Mouse (Mus musculus) telencephalon, adult 2 months (tissue): ENCODE measurements around the gene Sfta2.
A peak's percentile ranks its signal among the peaks of the same experiment; 100 is the strongest.

Experiments
- DNase-seq: peaks from one replicate; pipeline ENCODE4 v3.0.0-alpha.2; 2011; ENCODE audit warnings: low read depth, low spot score

Sfta2 gene

DNA sequence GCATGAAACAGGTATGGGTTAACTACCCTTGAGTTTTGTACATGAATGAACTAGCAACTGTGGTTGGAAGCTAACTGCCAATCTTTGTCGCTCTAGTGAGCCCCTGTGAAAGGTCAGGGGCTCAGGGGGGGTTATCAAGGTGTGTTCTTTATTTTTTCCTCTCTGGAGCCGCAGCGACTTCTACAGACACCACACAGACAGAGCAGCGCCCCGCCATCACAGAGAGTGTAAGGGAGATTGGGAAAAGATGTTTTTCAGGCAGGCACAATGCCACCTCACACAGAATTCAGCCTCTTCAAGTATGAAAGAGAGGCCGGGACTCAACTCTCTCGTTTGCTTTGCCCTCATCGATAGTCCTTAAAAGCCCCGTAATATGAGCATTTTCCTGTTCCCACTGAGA is 9.2 kb upstream of the Sfta2 start:
- no peak for DNase-seq

- no peak for DNase-seq
Measured at GRCm38 (mm10) chr17:35593786-35594185, 7.6 kb upstream of the Sfta2 start.

GRCm38 (mm10) chr17:35594456-35594855 is 6.9 kb upstream of the Sfta2 start:
- no peak for DNase-seq

DNA sequence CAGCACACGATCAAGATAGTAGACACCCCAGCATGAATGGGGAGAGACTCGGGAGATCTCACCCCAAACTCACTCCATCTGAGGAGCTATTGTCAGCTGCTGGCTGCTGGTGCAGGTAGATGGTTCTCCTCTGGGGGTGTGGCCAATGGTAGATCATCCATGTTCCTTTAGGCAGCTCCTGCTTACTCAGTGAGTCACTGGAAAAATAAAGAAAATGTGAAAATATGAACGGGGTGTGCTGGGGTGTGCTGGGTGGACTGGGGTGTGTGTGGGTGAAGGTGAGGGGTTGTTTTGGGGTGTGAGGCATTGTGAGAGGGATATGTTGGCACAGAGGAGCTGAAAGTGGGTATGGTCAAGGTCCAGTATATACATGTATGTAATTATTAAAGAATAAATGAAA is 4.0 kb upstream of the Sfta2 start:
- DNase-seq: no peak

- DNase-seq: no peak
Measured at GRCm38 (mm10) chr17:35601736-35602354, 496 bp downstream of the Sfta2 start.

GRCm38 (mm10) chr17:35617127-35617526 is 15.8 kb downstream of the Sfta2 start:
- DNase-seq: no peak

GRCm38 (mm10) chr17:35626537-35626936 is 25.2 kb downstream of the Sfta2 start, which contains the start of gene Gm9573:
Gene Gm9573 (minus strand): TSS chr17:35626637.
- DNase-seq: no peak

DNA sequence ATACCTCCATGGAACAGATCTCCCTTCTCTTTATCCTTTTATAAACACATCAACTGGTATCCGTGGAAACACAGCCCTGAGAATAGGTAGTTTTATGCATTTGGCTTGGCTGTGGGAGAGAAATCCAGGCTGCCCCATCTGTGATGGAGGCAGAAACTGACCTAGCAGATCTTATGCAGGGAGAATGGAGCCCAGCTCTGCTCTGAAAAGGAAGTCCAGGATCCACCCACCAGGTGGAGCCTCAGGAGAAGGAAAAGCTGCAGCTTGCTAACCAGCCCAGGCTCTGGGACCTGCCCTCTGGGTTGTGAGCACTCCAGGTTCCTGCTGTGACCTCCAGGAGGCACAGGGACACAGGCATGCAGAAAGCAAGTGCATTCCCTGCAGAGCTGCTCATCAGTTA is 32.6 kb downstream of the Sfta2 start:
- DNase-seq: peak; percentile 85

DNA sequence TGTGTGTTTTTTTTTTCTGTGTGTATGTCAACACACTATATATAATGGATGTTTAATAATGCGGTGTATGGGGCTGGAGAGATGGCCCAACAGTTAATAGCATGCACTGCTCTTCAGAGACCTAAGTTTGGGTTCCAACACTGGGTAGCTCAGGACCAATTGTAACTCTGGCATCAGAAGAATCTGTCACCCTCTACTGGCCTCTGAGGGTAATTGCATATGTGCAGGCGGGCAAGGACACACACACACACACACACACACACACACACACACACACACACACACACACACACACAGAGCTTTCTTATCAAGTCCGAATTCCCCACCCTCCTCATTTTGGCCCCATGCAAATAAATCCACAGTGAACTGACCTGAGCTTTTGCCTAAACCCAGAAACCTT is 33.9 kb downstream of the Sfta2 start:
- no peak for DNase-seq

DNA sequence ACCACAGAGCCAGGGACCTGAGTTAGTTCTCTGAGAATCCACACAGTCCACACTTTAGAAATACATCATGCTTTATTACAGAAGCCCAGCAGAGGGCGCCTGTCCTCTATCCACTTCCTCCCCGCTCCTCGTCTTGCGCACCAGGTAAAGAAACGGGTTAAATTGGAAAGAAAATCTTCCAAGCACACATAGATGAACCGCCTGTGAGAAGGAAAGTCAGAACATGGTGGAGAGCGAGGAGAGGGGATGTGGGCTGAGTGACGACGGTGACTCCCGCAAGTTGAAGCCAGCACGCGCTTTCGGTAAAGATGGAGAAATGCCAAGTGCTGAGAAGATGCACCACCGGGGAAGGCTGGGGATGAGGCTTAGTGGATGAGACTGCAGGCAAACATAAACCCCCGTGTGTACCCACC is 34.4 kb downstream of the Sfta2 start:
- DNase-seq: peak; percentile 78

GRCm38 (mm10) chr17:35636363-35636762 is 35.0 kb downstream of the Sfta2 start:
- DNase-seq: no peak

DNA sequence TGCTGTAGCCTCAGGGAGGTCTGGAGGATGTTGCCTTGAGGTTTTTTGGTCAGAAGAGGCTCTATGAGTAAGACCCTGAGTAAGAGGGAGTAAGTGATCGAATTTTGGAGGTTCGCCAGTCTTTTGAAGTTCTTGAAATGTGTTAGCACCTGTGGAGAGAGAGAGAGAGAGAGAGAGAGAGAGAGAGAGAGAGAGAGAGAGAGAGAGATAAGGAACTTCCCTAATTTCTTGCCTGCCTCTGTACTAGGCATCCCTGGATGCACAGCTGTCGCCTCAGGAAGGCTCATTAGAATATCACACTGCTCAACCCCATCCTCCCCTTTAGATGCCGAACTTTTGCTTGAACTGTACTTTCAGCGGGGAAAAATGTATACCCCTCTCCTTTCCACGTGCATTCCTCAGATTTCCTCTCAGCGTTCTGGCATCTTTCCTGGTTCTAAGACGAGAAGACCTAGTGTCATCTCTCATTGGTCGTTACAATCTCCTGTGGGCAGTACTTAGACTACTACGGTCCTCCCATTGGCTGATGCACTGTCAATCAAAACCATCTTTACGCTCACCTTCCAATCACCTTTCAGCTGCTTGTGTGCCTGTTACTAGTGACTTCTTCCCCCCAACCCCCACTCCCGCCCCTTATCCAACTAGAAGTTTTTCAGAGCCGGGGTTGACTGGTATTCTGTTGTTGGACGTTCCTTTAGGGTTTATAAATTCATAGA is 37.3 kb downstream of the Sfta2 start:
- DNase-seq: peak; percentile 42

GRCm38 (mm10) chr17:35639352-35639751 is 38.0 kb downstream of the Sfta2 start:
- DNase-seq: no peak

- DNase-seq: no peak
Measured at GRCm38 (mm10) chr17:35643609-35644236, 42.4 kb downstream of the Sfta2 start, which contains the start of gene Mucl3. Gene Mucl3 (minus strand): TSS chr17:35643695.

DNA sequence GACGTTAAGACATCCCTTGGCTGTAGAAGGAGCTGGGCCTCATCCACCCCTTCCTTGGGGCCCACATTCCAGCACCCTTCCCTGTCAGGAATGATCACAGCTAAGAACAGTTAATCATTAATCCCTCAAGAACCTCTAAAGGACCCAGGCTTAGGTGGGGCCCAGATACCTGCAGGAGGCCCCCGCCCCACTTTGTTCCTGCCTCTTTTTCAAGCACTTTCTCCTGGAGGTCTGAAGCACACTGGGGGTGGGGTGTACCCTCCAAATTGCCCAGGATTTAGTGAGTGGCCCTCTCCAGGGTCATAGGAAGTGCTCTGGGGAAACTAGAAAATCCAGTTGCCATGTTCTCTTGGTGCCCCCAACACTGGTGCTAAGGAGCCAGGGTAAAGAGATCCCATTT is 48.1 kb downstream of the Sfta2 start:
- DNase-seq: no peak

- no peak for DNase-seq
Measured at GRCm38 (mm10) chr17:35653086-35653485, 51.7 kb downstream of the Sfta2 start.

- peak; percentile 50 for DNase-seq
Measured at GRCm38 (mm10) chr17:35665957-35666515, 64.7 kb downstream of the Sfta2 start.

- DNase-seq: no peak
Measured at GRCm38 (mm10) chr17:35666851-35667256, 65.5 kb downstream of the Sfta2 start.

- peak; percentile 87 for DNase-seq
Measured at GRCm38 (mm10) chr17:35667334-35668065, 66.2 kb downstream of the Sfta2 start, which contains the start of gene Vars2. Gene Vars2 (minus strand): TSS chr17:35667592.

DNA sequence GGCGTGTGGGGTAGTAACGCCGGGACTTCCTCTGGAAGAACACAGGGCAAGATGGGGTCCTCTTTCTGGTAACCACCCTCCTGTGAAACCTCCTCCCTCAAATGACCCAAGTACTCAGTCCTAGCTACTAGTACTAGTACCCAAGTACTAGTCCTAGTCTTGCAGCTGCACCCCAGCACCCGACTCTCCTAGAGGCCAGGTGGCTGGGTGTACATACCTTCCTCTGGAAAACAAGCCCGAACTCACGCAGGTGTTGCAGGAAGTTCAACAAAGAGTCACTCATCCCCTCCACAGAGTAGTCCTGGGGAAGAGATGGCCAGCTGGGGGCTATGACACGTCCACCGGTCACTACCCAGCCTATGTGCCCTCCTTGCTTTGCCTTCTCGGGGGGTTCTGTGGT is 68.4 kb downstream of the Sfta2 start:
- DNase-seq: no peak

- no peak for DNase-seq
Measured at GRCm38 (mm10) chr17:35671846-35672245, 70.5 kb downstream of the Sfta2 start.

DNA sequence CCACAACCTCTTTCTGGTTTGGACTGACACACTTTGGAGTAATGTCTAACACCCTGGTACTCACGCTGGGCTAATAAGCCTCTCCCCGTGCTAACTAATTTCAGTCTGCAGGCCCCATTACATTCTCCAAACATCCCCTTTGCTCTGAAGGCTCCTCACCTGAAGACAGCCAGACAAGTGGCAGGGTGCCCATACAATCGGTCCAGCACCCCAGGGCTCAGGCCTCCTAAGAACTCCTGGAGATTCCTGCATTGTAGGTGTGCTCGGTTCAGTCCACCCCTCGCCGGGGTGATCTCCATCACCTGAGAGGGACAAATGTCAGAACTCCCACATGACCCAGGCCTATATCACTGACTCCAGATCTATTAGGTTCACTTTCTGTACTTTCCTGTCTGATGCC is 71.2 kb downstream of the Sfta2 start:
- DNase-seq: no peak
